Mouse (Mus musculus) spleen, adult 2 months (tissue): Measurements from ENCODE around the gene Nav2.

Experiments
- CTCF ChIP-seq: fragments of 200-500 bp; IDR thresholded peaks from 2 replicates; pipeline ENCODE4 v1.5.1; 2011; ENCODE audit warnings: mild to moderate bottlenecking, inconsistent platforms; ENCODE audit not compliant: insufficient read depth, insufficient read length, insufficient replicate concordance; ENCODE audit errors: extremely low read depth
- POLR2A ChIP-seq: fragments of 200-500 bp; IDR thresholded peaks from 2 replicates; pipeline ENCODE4 v1.6.1; 2011; ENCODE audit warnings: low read depth, low read length, inconsistent platforms

GRCm38 (mm10) chr7:48870579-48871180 lies 37.8 kb upstream of the Nav2 start:
- no peak for TF ChIP-seq CTCF
- TF ChIP-seq POLR2A = no peak
